Mouse (Mus musculus): ENCODE results near the gene Ldoc1.

Gene Ldoc1

DNA sequence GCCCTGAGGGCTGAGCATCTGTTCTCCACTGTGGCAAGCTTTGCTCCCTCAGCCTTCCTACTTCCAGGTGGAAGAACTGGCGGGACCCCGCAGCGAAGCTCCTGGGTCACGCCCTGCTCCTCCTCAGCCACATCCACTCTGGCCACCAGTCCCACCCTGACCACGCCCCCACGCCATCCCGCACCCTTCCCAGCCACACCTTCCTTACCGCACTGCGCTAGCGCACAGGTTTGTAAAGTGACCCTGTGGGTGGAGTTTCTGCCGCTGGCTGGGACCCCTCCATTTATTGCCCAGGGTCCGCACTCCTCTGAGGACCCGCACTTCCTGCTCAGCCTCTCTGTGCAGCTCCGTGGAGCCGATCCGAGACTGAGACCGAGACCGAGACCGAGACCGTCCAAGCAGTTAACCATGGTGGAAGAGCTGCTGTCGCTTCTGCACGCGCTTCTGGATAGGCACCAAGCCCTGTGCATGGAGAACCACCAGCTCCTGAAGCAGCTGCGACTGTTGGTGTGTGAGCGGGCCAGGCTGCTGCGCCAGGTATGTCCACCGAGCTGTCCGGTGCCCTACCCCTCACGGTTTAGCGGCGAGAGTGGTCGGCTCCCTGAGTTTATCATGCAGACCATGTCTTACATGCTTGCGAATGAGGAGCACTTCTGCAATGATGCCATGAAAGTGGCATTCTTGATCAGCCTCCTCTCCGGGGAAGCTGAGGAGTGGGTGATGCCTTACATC, at the start of gene Ldoc1:
Gene Ldoc1, plus strand, starts transcription at position 196 of the 732 bp plus-strand sequence.
- DNase-seq, result peak; percentile 5

DNA sequence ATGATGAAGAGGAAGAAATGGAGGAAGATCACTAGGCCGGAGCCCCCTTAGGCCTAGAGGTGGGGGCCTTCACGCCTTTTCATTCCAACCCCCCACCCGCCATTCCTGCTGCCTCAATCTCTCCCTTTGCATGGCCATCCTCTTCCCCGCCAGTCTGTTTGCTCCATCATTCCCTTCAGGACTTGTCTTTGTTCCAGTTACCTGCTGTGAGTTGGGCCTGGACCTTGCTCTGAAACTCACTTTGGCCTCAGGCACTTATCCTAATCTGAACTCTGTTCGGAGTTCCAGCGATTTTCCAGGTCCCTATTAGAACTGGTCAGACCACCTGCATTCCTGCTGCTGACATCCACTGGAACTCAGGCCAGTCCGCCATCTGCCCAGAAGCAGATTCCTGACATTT, 834 bp downstream of the Ldoc1 start:
- no peak for DNase-seq

DNA sequence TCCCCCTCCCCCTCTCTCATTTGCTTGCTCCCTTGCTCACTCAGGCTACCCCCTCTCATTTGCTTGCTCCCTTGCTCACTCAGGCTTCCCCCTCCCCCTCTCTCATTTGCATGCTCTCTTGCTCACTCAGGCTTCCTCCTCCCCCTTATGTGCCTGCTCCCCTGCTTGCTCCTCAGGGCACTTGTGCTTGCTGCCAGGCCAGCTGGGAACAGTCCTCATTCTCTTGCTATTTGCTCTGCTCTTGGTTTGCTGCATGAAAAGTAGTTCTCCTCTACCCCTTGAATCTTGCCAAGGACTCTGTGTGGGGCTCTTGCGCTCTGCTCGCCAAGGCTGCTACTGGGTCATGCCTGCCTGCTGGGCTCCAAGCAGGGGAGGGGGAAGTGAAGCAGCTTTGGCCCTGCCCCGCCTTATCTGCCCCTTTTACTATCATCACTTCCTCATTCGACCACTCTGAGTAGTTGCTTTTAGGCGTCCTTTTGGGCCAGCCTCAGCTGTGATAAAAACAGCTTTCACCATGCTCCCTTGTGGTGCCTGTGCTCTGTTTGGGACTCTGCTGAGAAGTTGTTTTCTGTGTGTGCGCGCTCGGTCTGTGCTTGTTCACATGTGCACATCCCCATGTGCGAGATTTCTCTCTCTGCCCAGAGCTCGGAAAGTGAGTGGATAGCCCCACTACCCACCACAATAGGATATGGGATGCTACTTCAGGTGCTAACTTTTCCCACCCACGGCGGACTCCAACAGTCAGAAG, 13.2 kb downstream of the Ldoc1 start:
- DNase-seq, result no peak

DNA sequence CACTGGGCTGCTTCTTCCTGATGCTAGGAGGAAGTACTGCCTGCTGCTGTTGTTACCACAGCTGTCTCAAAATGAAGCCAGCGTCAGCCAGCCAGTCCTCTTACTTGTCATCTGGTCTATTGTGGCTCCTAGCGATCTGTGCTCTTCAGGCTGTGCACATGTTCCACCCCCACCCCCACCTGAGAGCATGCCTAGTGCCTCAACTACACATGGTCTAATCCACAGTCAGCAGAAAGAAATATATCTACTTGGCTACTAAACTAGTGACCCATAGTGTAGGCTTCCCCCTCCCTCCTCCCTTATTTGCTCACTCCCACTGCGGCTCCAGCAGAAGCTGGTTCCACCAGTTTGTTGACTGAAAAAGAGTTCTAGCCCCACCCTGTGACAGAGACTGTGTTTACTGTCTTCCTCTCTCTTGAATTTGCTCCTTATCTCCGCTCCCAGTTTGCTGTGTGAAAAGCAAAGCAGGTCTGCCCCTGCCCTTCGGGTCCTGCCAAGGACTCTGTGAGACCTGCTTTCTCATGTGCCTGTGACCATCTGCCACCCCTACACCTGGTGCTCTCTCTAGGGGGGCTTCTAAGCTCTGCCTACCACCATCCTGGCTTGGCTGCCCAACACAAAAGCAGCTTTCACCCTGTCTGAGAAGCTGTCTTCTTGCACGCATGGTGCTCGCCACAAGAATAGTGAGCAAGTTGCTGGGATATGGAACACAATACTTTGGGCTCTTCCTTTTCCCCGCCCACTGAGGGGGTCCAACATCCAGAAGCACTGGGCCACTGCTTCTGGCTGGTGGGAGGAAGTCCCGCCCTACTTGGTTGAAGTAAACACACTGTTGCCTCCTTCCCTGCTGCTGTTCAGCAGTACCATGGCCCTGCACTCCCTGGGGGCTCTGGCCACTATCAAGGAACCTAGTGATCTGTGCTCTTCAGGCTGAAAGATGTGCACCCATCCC, 14.0 kb downstream of the Ldoc1 start:
- no peak for DNase-seq

DNA sequence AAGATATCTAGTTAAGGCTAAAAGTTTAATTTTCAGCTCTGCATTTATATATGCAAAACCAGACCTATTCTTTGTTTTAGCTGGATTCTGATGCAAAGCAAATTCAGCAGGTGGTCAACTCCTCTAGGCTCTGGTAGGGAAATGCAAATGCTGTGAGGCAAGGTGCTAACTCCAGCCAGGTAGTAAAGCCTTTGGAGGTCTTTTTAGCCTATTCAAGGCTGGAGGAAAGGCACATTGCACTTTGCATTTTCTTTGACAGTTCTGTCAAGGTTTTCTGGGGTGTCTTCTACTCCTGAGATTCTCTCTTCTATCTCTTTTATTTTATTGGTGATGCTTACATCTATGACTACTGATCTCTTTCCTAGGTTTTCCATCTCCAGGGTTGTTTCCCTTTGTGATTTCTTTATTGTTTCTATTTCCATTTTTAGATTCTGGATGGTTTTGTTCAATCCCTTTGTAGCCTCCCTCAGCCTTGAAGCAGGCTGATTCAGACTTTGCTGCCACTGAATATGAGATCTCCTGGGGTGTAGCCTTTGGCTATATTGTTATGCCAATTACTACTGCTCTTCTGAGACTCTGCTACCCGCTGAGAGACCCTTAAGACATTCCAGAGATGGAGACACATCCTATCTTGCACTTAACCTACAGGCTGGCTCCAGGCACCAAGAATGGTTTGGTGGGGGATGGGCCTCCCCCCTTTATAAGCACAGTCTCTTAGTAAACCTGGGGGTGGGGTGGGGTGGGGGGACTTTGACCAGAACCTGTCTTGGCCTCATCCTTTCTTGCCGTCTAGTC, 18.4 kb downstream of the Ldoc1 start:
- DNase-seq, result no peak

Data from right cerebral cortex, postnatal 4 days (tissue).